Mouse (Mus musculus) MEL (cell line): ENCODE data around the gene Wdr91. TPM values are rescaled to one million over a fixed set of nuclear protein-coding genes. Genes with fewer than 3 reads are reported as not detected.

Experiments
- DNase-seq: peaks from one replicate; pipeline ENCODE4 v3.0.0; 2011; ENCODE audit warnings: low read depth, low spot score
- H3K27ac ChIP-seq: 2 replicates; pipeline ENCODE4 v1.5.1; 2012; ENCODE audit warnings: low read depth, mild to moderate bottlenecking, control low read depth, low read length, moderate library complexity; ENCODE audit not compliant: control insufficient read depth
- H3K27me3 ChIP-seq, 2 experiments: fragments of 150-350 bp in 1 of 2; sonication (generic) in 1 of 2; 2 replicates each; pipeline ENCODE4 v1.6.1; 2012; ENCODE audit warnings: low read length in 2 of 2, mild to moderate bottlenecking in 2 of 2, improper control_type of control experiment in 1 of 2, moderate library complexity in 1 of 2; ENCODE audit not compliant: insufficient read depth in 2 of 2, control insufficient read depth in 1 of 2
- H3K36me3 ChIP-seq, 2 experiments: 2 replicates each; pipeline ENCODE4 v1.6.1; 2012 to 2014; ENCODE audit warnings: low read length in 2 of 2, improper control_type of control experiment in 1 of 2, inconsistent platforms in 1 of 2, mild to moderate bottlenecking in 1 of 2; ENCODE audit not compliant: insufficient read depth in 2 of 2, control insufficient read depth in 1 of 2
- H3K4me1 ChIP-seq, 2 experiments: fragments of 150-350 bp in 1 of 2; sonication (generic) in 1 of 2; 2 replicates each; pipeline ENCODE4 v1.6.1; 2012; ENCODE audit warnings: low read length in 2 of 2, improper control_type of control experiment in 1 of 2, mild to moderate bottlenecking in 1 of 2; ENCODE audit not compliant: insufficient read depth in 2 of 2, control insufficient read depth in 1 of 2
- H3K4me3 ChIP-seq, 2 experiments: fragments of 150-350 bp in 1 of 2; sonication (generic) in 1 of 2; 2 replicates each; pipeline ENCODE4 v1.5.1; 2012; ENCODE audit warnings: low read depth in 2 of 2, low read length in 2 of 2, mild to moderate bottlenecking in 2 of 2, moderate library complexity in 2 of 2, control low read depth in 1 of 2, improper control_type of control experiment in 1 of 2; ENCODE audit not compliant: control insufficient read depth in 1 of 2, insufficient read depth in 1 of 2
- H3K79me2 ChIP-seq: 2 replicates; pipeline ENCODE4 v1.6.1; 2012; ENCODE audit warnings: mild to moderate bottlenecking, low read length, moderate library complexity; ENCODE audit not compliant: control insufficient read depth, poor library complexity, insufficient read depth
- H3K9ac ChIP-seq: 2 replicates; pipeline ENCODE4 v1.6.1; 2012; ENCODE audit warnings: low read depth, mild to moderate bottlenecking, control low read depth, low read length, moderate library complexity; ENCODE audit not compliant: control insufficient read depth, poor library complexity, severe bottlenecking
- H3K9me3 ChIP-seq: fragments of 150-350 bp; sonication (generic); replicated peaks from 2 replicates; pipeline ENCODE4 v1.6.1; 2012; ENCODE audit warnings: mild to moderate bottlenecking, low read length, improper control_type of control experiment, moderate library complexity; ENCODE audit not compliant: insufficient read depth
- CHD2 ChIP-seq: IDR thresholded peaks from 2 replicates; pipeline ENCODE4 v1.6.1; 2011; ENCODE audit warnings: low read length, improper control_type of control experiment
- CTCF ChIP-seq, 3 experiments: IDR thresholded peaks in 2 of 3; conservative IDR thresholded peaks in 1 of 3; 2 replicates each; pipeline ENCODE4 v1.5.1; 2011 to 2012; ENCODE audit warnings: low read length in 3 of 3, low read depth in 2 of 3, mild to moderate bottlenecking in 2 of 3, improper control_type of control experiment in 1 of 3, inconsistent platforms in 1 of 3, mixed read lengths in 1 of 3, moderate library complexity in 1 of 3; ENCODE audit not compliant: control insufficient read depth in 1 of 3, insufficient read depth in 1 of 3, poor library complexity in 1 of 3, severe bottlenecking in 1 of 3
- E2F4 ChIP-seq: IDR thresholded peaks from 2 replicates; pipeline ENCODE4 v1.6.1; 2011; ENCODE audit warnings: low read depth, low read length, improper control_type of control experiment, borderline replicate concordance
- GABPA ChIP-seq: IDR thresholded peaks from 2 replicates; pipeline ENCODE4 v1.6.1; 2012; ENCODE audit warnings: low read depth, mild to moderate bottlenecking, inconsistent platforms, low read length, improper control_type of control experiment, moderate library complexity
- GATA1 ChIP-seq: IDR thresholded peaks from 2 replicates; pipeline ENCODE4 v1.6.1; 2011; ENCODE audit warnings: low read depth, low read length, improper control_type of control experiment
- MAX ChIP-seq: IDR thresholded peaks from 2 replicates; pipeline ENCODE4 v1.6.1; 2011; ENCODE audit warnings: low read length, improper control_type of control experiment
- MAZ ChIP-seq: IDR thresholded peaks from 2 replicates; pipeline ENCODE4 v1.6.1; 2012; ENCODE audit warnings: low read depth, mild to moderate bottlenecking, inconsistent platforms, low read length, improper control_type of control experiment
- NELFE ChIP-seq: IDR thresholded peaks from 2 replicates; pipeline ENCODE4 v1.6.1; 2011; ENCODE audit warnings: low read depth, low read length, improper control_type of control experiment
- POLR2A ChIP-seq, 2 experiments: IDR thresholded peaks; 2 replicates each; pipeline ENCODE4 v1.6.1; 2011 to 2012; ENCODE audit warnings: low read length in 2 of 2, mild to moderate bottlenecking in 2 of 2, control low read depth in 1 of 2, improper control_type of control experiment in 1 of 2, low read depth in 1 of 2, moderate library complexity in 1 of 2; ENCODE audit not compliant: control insufficient read depth in 1 of 2, insufficient read depth in 1 of 2, poor library complexity in 1 of 2
- POLR2AphosphoS5 ChIP-seq: IDR thresholded peaks from 2 replicates; pipeline ENCODE4 v1.6.1; 2012; ENCODE audit warnings: low read depth, borderline replicate concordance, mild to moderate bottlenecking, inconsistent platforms, low read length, moderate library complexity, mixed read lengths
- RAD21 ChIP-seq: IDR thresholded peaks from 2 replicates; pipeline ENCODE4 v1.6.1; 2011; ENCODE audit warnings: mild to moderate bottlenecking, low read depth, low read length, improper control_type of control experiment
- RCOR1 ChIP-seq: IDR thresholded peaks from 2 replicates; pipeline ENCODE4 v1.6.1; 2012; ENCODE audit warnings: low read depth, mild to moderate bottlenecking, inconsistent platforms, low read length, improper control_type of control experiment
- SIN3A ChIP-seq: IDR thresholded peaks from 2 replicates; pipeline ENCODE4 v1.6.1; 2012; ENCODE audit warnings: low read length, improper control_type of control experiment, inconsistent platforms
- SMC3 ChIP-seq: IDR thresholded peaks from 2 replicates; pipeline ENCODE4 v1.6.1; 2011; ENCODE audit warnings: low read depth, low read length, improper control_type of control experiment
- TBP ChIP-seq: IDR thresholded peaks from 2 replicates; pipeline ENCODE4 v1.8.0; 2011; ENCODE audit warnings: low read depth, low read length, improper control_type of control experiment
- TCF12 ChIP-seq: IDR thresholded peaks from 2 replicates; pipeline ENCODE4 v1.6.1; 2014; ENCODE audit warnings: low read depth, mild to moderate bottlenecking, inconsistent platforms, low read length, improper control_type of control experiment, moderate library complexity
- UBTF ChIP-seq: IDR thresholded peaks from 2 replicates; pipeline ENCODE4 v1.6.1; 2012; ENCODE audit warnings: low read depth, mild to moderate bottlenecking, inconsistent platforms, low read length, improper control_type of control experiment, moderate library complexity, borderline replicate concordance; ENCODE audit not compliant: insufficient read depth
- USF1 ChIP-seq: IDR thresholded peaks from 2 replicates; pipeline ENCODE4 v1.6.1; 2014; ENCODE audit warnings: low read depth, mild to moderate bottlenecking, inconsistent platforms, low read length, improper control_type of control experiment, moderate library complexity
- USF2 ChIP-seq, 2 experiments: IDR thresholded peaks; 2 replicates each; pipeline ENCODE4 v1.6.1; 2011 to 2012; ENCODE audit warnings: improper control_type of control experiment in 2 of 2, low read length in 2 of 2, borderline replicate concordance in 1 of 2, inconsistent platforms in 1 of 2, low read depth in 1 of 2, mild to moderate bottlenecking in 1 of 2; ENCODE audit not compliant: insufficient read depth in 1 of 2
- ZMIZ1 ChIP-seq: IDR thresholded peaks from 2 replicates; pipeline ENCODE4 v1.6.1; 2012; ENCODE audit warnings: low read depth, mild to moderate bottlenecking, inconsistent platforms, low read length, improper control_type of control experiment, moderate library complexity
- ZNF384 ChIP-seq: IDR thresholded peaks from 2 replicates; pipeline ENCODE4 v1.6.1; 2012; ENCODE audit warnings: low read depth, mild to moderate bottlenecking, inconsistent platforms, low read length, improper control_type of control experiment
- polyA plus RNA-seq, 2 experiments: library from polyadenylated mRNA; stranded (reverse) in 1 of 2; unstranded in 1 of 2; fragments of >175 nt in 1 of 2; fragments of >200 nt in 1 of 2; gene quantifications; 2 replicates each; pipeline versions ENCODE4 v1.2.1 to v1.2.4; 2012; ENCODE audit warnings: low replicate concordance in 2 of 2, low read depth in 1 of 2; ENCODE audit not compliant: insufficient read length in 2 of 2, insufficient read depth in 1 of 2, missing spikeins in 1 of 2
- total RNA-seq: library from RNA; depleted of rRNA; stranded (reverse); fragments of 300-350 nt; gene quantifications from 2 replicates; pipeline ENCODE4 v1.2.3, GENCODE M21; 2012

The Wdr91 gene
- total and polyA plus RNA-seq, 3 experiments, result 11.7 to 24.1 TPM; not detected in 1

- Histone ChIP-seq H3K4me3 (no peak overlapping the region), H3K27ac (peak overlapping the region; percentile 17), H3K9ac (no peak overlapping the region), H3K36me3 (peaks cover 0 to 35% of the 10 kb centered on the region in 2 experiments; a peak in 2 of 4 replicates), H3K27me3 (no peaks in the 10 kb centered on the region), H3K79me2 (peaks cover 2% of the 10 kb centered on the region; the same call in 1 of the 2 replicates), H3K4me1 (peaks cover 3 to 42% of the 10 kb centered on the region in 2 experiments), H3K9me3 (no peaks in the 10 kb centered on the region)
- TF ChIP-seq GATA1 (no peak), SMC3 (no peak), E2F4 (no peak), CHD2 (no peak), USF1 (no peak), TCF12 (no peak), ZMIZ1 (no peak), NELFE (no peak), RCOR1 (no peak), SIN3A (no peak), TBP (no peak), CTCF (IDR thresholded peaks at IDR 0.05 in 2 of 3, conservative IDR thresholded peaks at IDR 0.05 in 1 of 3; ENCODE audit: control insufficient read depth in 1 of 3, insufficient read depth in 1 of 3, low read depth in 2 of 3, low read length in 3 of 3, poor library complexity in 1 of 3, severe bottlenecking in 1 of 3) (no peak), GABPA (no peak), USF2 (IDR thresholded peaks at IDR 0.05; ENCODE audit: borderline replicate concordance in 1 of 2, insufficient read depth in 1 of 2, low read depth in 1 of 2, low read length in 2 of 2) (no peak), POLR2A (IDR thresholded peaks at IDR 0.05; ENCODE audit: control insufficient read depth in 1 of 2, insufficient read depth in 1 of 2, low read depth in 1 of 2, low read length in 2 of 2, poor library complexity in 1 of 2) (no peak), MAX (no peak), UBTF (no peak), POLR2AphosphoS5 (no peak), MAZ (no peak)
- DNase-seq, result no peak
These were observed 4.0 kb downstream of the Wdr91 start for GRCm38 (mm10) chr6:34906661-34907060.

DNA sequence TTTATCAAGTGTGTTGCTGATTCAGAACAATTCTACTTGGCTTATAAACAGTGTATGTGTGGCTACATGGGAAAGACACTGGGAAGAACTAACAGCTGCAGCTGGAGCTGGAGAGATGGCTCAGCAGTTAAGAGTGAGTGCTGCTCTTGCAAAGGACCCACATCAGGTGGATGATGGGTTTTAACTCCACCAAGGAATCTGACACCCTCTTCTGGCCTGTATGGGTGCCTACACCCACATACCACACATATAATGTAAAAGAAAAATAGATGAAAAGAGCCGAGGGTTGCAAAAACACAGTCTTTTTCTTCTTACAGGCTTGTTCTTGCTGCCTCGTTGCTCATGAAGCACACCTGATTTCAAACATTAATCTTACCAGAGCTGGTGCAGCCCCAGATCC lies 4.6 kb downstream of the Wdr91 start:
- Histone ChIP-seq H3K27ac (no peak overlapping the region), H3K9me3 (no peaks in the 10 kb centered on the region), H3K27me3 (no peaks in the 10 kb centered on the region), H3K4me1 (peaks cover 2 to 42% of the 10 kb centered on the region in 2 experiments), H3K36me3 (peaks cover 0 to 32% of the 10 kb centered on the region in 2 experiments; a peak in 2 of 4 replicates), H3K9ac (no peak overlapping the region), H3K4me3 (no peak overlapping the region), H3K79me2 (peaks cover 2% of the 10 kb centered on the region; the same call in 1 of the 2 replicates)
- peak; percentile 33 for DNase-seq
- no peak for TF ChIP-seq ZNF384
- TF ChIP-seq CTCF (IDR thresholded peaks at IDR 0.05 in 2 of 3, conservative IDR thresholded peaks at IDR 0.05 in 1 of 3; ENCODE audit: control insufficient read depth in 1 of 3, insufficient read depth in 1 of 3, low read depth in 2 of 3, low read length in 3 of 3, poor library complexity in 1 of 3, severe bottlenecking in 1 of 3), result peak in 2 of 3 experiments; percentile 28 to 36; a peak in 4 of 6 replicates
- 0 out of 2 replicates have a peak, but pooled peaks have one; percentile 22 for TF ChIP-seq SMC3
- peak; percentile 22 for TF ChIP-seq RAD21
- TF ChIP-seq SIN3A, result no peak
